Mouse (Mus musculus): ENCODE results near the gene Sbf2. TPM values are rescaled to one million over a fixed set of nuclear protein-coding genes. Genes with fewer than 3 reads are reported as not detected.

The Sbf2 gene
- total and polyA plus RNA-seq, 2 experiments from 2014 or later, result 21.3 to 64.6 TPM

DNA sequence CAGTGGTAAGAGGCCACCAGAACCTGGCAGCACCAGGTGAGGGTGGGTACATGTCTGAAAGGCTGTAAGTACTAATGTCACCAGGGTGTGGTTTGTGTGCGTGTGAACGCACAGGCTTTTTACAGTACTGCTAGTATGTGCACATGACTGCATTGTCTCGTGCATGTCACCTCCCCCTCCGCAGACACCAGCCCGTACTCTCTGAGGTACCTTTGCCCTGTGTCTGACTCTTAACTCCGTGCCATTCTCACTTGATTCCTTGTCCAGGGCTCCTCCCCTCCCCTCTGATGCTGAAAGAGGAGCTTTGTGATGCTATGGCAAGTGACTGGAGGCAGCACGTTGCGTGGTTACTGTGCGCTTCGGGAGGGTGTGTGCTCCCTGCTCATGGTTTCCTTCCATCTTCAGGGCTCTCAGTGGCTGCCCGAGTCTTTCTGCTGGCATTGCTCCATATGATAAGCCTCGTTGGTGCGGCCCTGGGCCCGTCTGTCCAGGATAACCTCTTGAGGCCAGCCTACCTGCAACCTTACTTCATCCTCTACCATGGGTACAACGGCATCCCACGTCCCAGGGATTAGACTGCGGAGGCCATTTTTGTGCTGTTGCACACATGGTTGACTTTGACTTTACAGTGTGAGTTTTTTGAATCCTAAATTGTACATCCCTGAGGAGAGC, 315.8 kb downstream of the Sbf2 start:
- DNase-seq (ENCODE audit: low spot score) (no peak), ATAC-seq (ENCODE audit: insufficient read depth, low read depth) (no peak)
- H3K4me2 ChIP-seq (ENCODE audit: low read depth, low read length), result no peak overlapping the region
- H3K9me3 ChIP-seq (replicated peaks; ENCODE audit: control insufficient read depth, low read length), result no peaks in the 10 kb centered on the region
- no peak overlapping the region for H3K4me3 ChIP-seq (ENCODE audit: low read depth, low read length)
- H3K9ac ChIP-seq (replicated peaks; ENCODE audit: low read depth, low read length), result no peak overlapping the region
- H3K27me3 ChIP-seq (ENCODE audit: control insufficient read depth, insufficient read depth, low read length), result no peaks in the 10 kb centered on the region
- H3K27ac ChIP-seq (ENCODE audit: low read depth), result no peak overlapping the region
- peaks cover 17% of the 10 kb centered on the region for H3K4me1 ChIP-seq (ENCODE audit: control insufficient read depth, insufficient read depth)
- WGBS, result 72% methylated on average over 17 of the region's 17 CpGs
- TF ChIP-seq CTCF (IDR thresholded peaks at IDR 0.05; ENCODE audit: low read depth), result no peak
- no peak for TF ChIP-seq EP300 (IDR thresholded peaks at IDR 0.05; ENCODE audit: low read depth)
- H3K36me3 ChIP-seq (replicated peaks; ENCODE audit: control insufficient read depth, insufficient read depth, low read length), result no peaks in the 10 kb centered on the region

DNA sequence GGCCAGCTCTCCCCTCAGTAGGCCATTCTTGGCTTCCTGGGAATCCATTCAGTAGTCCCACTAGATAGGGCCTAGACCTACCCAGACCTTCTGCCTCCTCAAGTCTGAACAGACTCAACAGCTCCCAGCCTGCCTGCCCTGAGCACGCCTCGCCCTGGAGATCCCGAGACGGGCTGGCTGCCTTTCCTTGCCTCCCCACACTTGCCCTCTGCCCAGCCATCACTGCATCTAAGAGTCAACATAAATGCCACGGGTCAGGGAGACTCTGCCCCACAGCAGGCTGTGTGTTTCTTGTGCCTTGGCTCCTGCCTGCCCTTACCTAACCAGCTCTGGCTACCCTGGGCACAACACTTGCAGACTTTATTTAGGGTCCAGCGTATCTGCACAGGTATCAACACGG, 316.6 kb downstream of the Sbf2 start:
- Histone ChIP-seq H3K9ac (replicated peaks; ENCODE audit: low read depth, low read length) (peak overlapping the region; percentile 40; the same call in 1 of the 2 replicates), H3K27ac (ENCODE audit: low read depth) (peak overlapping the region; percentile 85), H3K4me2 (ENCODE audit: low read depth, low read length) (no peak overlapping the region), H3K27me3 (ENCODE audit: control insufficient read depth, insufficient read depth, low read length) (no peaks in the 10 kb centered on the region), H3K4me1 (ENCODE audit: control insufficient read depth, insufficient read depth) (peaks cover 17% of the 10 kb centered on the region), H3K36me3 (replicated peaks; ENCODE audit: control insufficient read depth, insufficient read depth, low read length) (no peaks in the 10 kb centered on the region), H3K9me3 (replicated peaks; ENCODE audit: control insufficient read depth, low read length) (no peaks in the 10 kb centered on the region), H3K4me3 (ENCODE audit: low read depth, low read length) (no peak overlapping the region)
- TF ChIP-seq CTCF (IDR thresholded peaks at IDR 0.05; ENCODE audit: low read depth) (no peak), EP300 (IDR thresholded peaks at IDR 0.05; ENCODE audit: low read depth) (no peak)
- no peak for ATAC-seq (ENCODE audit: insufficient read depth, low read depth)
- 85% methylated on average over 7 of the region's 7 CpGs for WGBS
- DNase-seq (ENCODE audit: low spot score), result no peak

DNA sequence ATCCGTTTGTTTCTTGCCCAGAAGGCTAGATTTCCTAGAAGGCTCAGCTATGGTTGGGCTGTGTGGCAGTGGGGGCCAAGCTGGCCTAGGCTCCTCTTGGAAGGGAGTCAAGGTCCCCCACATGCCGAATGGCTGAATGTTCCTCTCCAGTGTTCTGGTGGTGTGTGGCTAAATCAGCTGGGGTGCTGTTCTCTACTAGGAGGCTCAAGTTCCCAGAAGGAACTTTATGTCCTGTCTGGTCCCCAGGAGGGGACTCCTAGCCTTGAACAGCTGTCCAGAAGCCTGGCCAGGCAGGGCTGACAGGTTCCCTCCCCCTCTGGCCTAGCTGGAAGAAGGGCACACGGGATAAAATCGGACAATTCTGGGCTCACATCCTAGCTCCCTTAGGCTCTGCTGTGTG, 317.1 kb downstream of the Sbf2 start:
- no peak overlapping the region for H3K4me2 ChIP-seq (ENCODE audit: low read depth, low read length)

GRCm38 (mm10) chr7:110296889-110297603, 317.7 kb downstream of the Sbf2 start:
- peak; percentile 80 for TF ChIP-seq EP300 (IDR thresholded peaks at IDR 0.05; ENCODE audit: low read depth)
- TF ChIP-seq CTCF (IDR thresholded peaks at IDR 0.05; ENCODE audit: low read depth), result no peak
- peak overlapping the region; percentile 85 for H3K27ac ChIP-seq (ENCODE audit: low read depth)
- H3K9ac ChIP-seq (replicated peaks; ENCODE audit: low read depth, low read length), result peak overlapping the region; percentile 40; the same call in 1 of the 2 replicates
- no peak overlapping the region for H3K4me3 ChIP-seq (ENCODE audit: low read depth, low read length)
- peak; percentile 88 for DNase-seq (ENCODE audit: low spot score)
- WGBS, result 17% methylated on average over 17 of the region's 17 CpGs
- H3K36me3 ChIP-seq (replicated peaks; ENCODE audit: control insufficient read depth, insufficient read depth, low read length), result no peaks in the 10 kb centered on the region
- peak; percentile 93 for ATAC-seq (ENCODE audit: insufficient read depth, low read depth)
- H3K27me3 ChIP-seq (ENCODE audit: control insufficient read depth, insufficient read depth, low read length), result no peaks in the 10 kb centered on the region
- peaks cover 17% of the 10 kb centered on the region for H3K4me1 ChIP-seq (ENCODE audit: control insufficient read depth, insufficient read depth)
- H3K9me3 ChIP-seq (replicated peaks; ENCODE audit: control insufficient read depth, low read length), result no peaks in the 10 kb centered on the region
- no peak overlapping the region for H3K4me2 ChIP-seq (ENCODE audit: low read depth, low read length)

More for the DNA sequence above, 317.1 kb downstream of the Sbf2 start:
- H3K9me3 ChIP-seq (replicated peaks; ENCODE audit: control insufficient read depth, low read length), result no peaks in the 10 kb centered on the region
- H3K27me3 ChIP-seq (ENCODE audit: control insufficient read depth, insufficient read depth, low read length), result no peaks in the 10 kb centered on the region
- H3K4me3 ChIP-seq (ENCODE audit: low read depth, low read length), result no peak overlapping the region
- peak overlapping the region; percentile 40 for H3K9ac ChIP-seq (replicated peaks; ENCODE audit: low read depth, low read length)
- H3K36me3 ChIP-seq (replicated peaks; ENCODE audit: control insufficient read depth, insufficient read depth, low read length), result no peaks in the 10 kb centered on the region
- WGBS, result 39% methylated on average over 4 of the region's 4 CpGs
- DNase-seq (ENCODE audit: low spot score), result no peak
- peak overlapping the region; percentile 85 for H3K27ac ChIP-seq (ENCODE audit: low read depth)
- peak; percentile 40 for ATAC-seq (ENCODE audit: insufficient read depth, low read depth)
- H3K4me1 ChIP-seq (ENCODE audit: control insufficient read depth, insufficient read depth), result peaks cover 17% of the 10 kb centered on the region
- peak; percentile 10; the same call in 1 of the 2 replicates for TF ChIP-seq EP300 (IDR thresholded peaks at IDR 0.05; ENCODE audit: low read depth)
- no peak for TF ChIP-seq CTCF (IDR thresholded peaks at IDR 0.05; ENCODE audit: low read depth)

DNA sequence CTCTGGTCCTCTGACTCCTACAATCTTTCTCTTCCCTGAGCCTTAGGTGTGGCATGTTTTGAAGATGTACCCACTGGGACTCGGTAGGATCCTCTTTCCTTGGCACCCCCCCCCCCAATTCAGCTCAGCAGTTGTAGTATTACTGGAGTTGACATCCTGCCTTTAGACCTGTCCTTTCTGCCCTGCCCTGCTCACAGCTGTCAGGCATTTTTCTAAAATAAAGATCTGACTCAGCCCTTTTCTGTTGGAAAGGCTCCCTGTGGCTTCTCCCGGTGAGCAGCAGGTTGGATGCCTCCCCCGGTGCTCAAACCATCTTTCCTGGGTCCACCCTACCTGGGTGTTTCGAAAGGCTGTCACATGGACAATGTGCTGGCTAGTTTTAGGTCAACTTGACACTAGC, 325.1 kb downstream of the Sbf2 start:
- WGBS, result 81% methylated on average over 4 of the region's 4 CpGs

More for the DNA sequence above, 325.1 kb downstream of the Sbf2 start:
- ATAC-seq (ENCODE audit: insufficient read depth, low read depth) (no peak), DNase-seq (ENCODE audit: low spot score) (no peak)
- H3K9me3 ChIP-seq (replicated peaks; ENCODE audit: control insufficient read depth, low read length), result no peaks in the 10 kb centered on the region
- no peaks in the 10 kb centered on the region for H3K36me3 ChIP-seq (replicated peaks; ENCODE audit: control insufficient read depth, insufficient read depth, low read length)
- H3K9ac ChIP-seq (replicated peaks; ENCODE audit: low read depth, low read length), result no peak overlapping the region
- H3K4me3 ChIP-seq (ENCODE audit: low read depth, low read length), result no peak overlapping the region
- H3K4me1 ChIP-seq (ENCODE audit: control insufficient read depth, insufficient read depth), result peaks cover 25% of the 10 kb centered on the region
- no peaks in the 10 kb centered on the region for H3K27me3 ChIP-seq (ENCODE audit: control insufficient read depth, insufficient read depth, low read length)
- H3K27ac ChIP-seq (ENCODE audit: low read depth), result peak overlapping the region; percentile 82; the same call in 1 of the 2 replicates
- H3K4me2 ChIP-seq (ENCODE audit: low read depth, low read length), result no peak overlapping the region
- TF ChIP-seq EP300 (IDR thresholded peaks at IDR 0.05; ENCODE audit: low read depth) (no peak), CTCF (IDR thresholded peaks at IDR 0.05; ENCODE audit: low read depth) (no peak)

Measured in heart, postnatal 0 days (tissue).